Mouse (Mus musculus) C2C12 (cell line): ENCODE data around the gene Lysmd1.
"Not testable (repeated sequence)": the region's sequence is repeated elsewhere in the genome, so short reads cannot be mapped to it uniquely, and the experiment has no call there.

Source experiments
- CTCF ChIP-seq: IDR thresholded peaks from one replicate; pipeline ENCODE4 v1.5.1; 2011; ENCODE audit not compliant: control insufficient read depth, insufficient read depth, insufficient read length
- FOSL1 ChIP-seq: IDR thresholded peaks from one replicate; pipeline ENCODE4 v1.8.0; 2011; ENCODE audit warnings: mild to moderate bottlenecking, low read length; ENCODE audit not compliant: poor library complexity, insufficient read depth, severe bottlenecking
- MYOD1 ChIP-seq: IDR thresholded peaks from one replicate; pipeline ENCODE4 v1.6.1; 2011; ENCODE audit warnings: low read depth; ENCODE audit not compliant: control insufficient read depth, insufficient read length
- MYOG ChIP-seq: IDR thresholded peaks from one replicate; pipeline ENCODE4 v1.6.1; 2011; ENCODE audit not compliant: control insufficient read depth, insufficient read length; ENCODE audit errors: extremely low read depth

DNA sequence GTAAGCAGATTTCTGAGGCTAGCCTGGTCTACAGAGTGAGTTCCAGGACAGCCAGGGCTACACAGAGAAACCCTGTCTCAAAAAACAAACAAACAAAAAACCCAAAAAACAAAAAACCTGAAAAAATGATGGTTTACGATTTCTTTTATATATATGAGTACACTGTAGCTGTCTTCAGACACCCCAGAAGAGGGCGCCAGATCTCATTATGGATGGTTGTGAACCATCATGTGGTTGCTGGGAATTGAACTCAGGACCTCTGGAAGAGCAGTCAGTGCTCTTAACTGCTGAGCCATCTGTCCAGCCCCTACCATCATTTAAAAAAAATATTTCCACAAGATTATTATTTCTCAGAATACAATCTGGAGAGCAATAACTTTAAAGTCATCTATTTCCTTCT, 1.5 kb upstream of the Lysmd1 start:
- not testable (repeated sequence) for TF ChIP-seq MYOG, FOSL1, MYOD1, CTCF
